Comparison of ENCODE assay signal across 1 mouse cellular context in genomic region chr12:76832704-76833103, GRCm38 (mm10).
TF ChIP-seq lines count a peak whose summit lies in the region.

No protein-coding gene starts in this region.

TF ChIP-seq in CH12.LX, 34 proteins besides CTCF, POLR2A, EP300 and RAD21:
- 0 out of 2 replicates have a peak, but pooled peaks have one; percentile 16 for TF ChIP-seq ZNF384 (IDR thresholded peaks at IDR 0.05; ENCODE audit: low read depth, low read length)
- peak; percentile 55 for TF ChIP-seq SMC3 (IDR thresholded peaks at IDR 0.05; ENCODE audit: low read depth, low read length)
- TF ChIP-seq ETS1 (conservative IDR thresholded peaks at IDR 0.05; ENCODE audit: low read depth, low read length), result no peak
TF ChIP-seq in CH12.LX: peak in this region for 2.
